Mouse (Mus musculus): ENCODE data around the gene Pard3. TPM values are rescaled to one million over a fixed set of nuclear protein-coding genes. Genes with fewer than 3 reads are reported as not detected.

Gene Pard3
- polyA plus RNA-seq, 1 experiment from 2014 or later: 16.5 TPM

- H3K27ac ChIP-seq (ENCODE audit: low read depth, low read length): no peak overlapping the region
- DNase-seq (ENCODE audit: low spot score): no peak
- H3K4me3 ChIP-seq (ENCODE audit: low read depth, low read length): no peak overlapping the region
- ATAC-seq: no peak
- peaks cover 7% of the 10 kb centered on the region for H3K4me1 ChIP-seq (ENCODE audit: control insufficient read depth, insufficient read depth, low read length)
- no peak overlapping the region for H3K9ac ChIP-seq (ENCODE audit: low read length)
- H3K27me3 ChIP-seq (replicated peaks; ENCODE audit: control insufficient read depth, insufficient read depth, low read length): no peaks in the 10 kb centered on the region
- no peaks in the 10 kb centered on the region for H3K9me3 ChIP-seq (replicated peaks; ENCODE audit: control insufficient read depth, low read length)
- H3K4me2 ChIP-seq (ENCODE audit: low read length): no peak overlapping the region
- no peaks in the 10 kb centered on the region for H3K36me3 ChIP-seq (ENCODE audit: control insufficient read depth, insufficient read depth, low read length)
- 8% methylated on average over 4 of the region's 4 CpGs for WGBS
Measured at GRCm38 (mm10) chr8:127207455-127207854, 143.8 kb downstream of the Pard3 start.

- Histone ChIP-seq H3K4me3 (ENCODE audit: low read depth, low read length) (no peak overlapping the region), H3K27me3 (replicated peaks; ENCODE audit: control insufficient read depth, insufficient read depth, low read length) (no peaks in the 10 kb centered on the region), H3K9ac (ENCODE audit: low read length) (no peak overlapping the region), H3K36me3 (ENCODE audit: control insufficient read depth, insufficient read depth, low read length) (no peaks in the 10 kb centered on the region), H3K9me3 (replicated peaks; ENCODE audit: control insufficient read depth, low read length) (no peaks in the 10 kb centered on the region), H3K27ac (ENCODE audit: low read depth, low read length) (no peak overlapping the region), H3K4me2 (ENCODE audit: low read length) (no peak overlapping the region), H3K4me1 (ENCODE audit: control insufficient read depth, insufficient read depth, low read length) (peaks cover 16% of the 10 kb centered on the region)
- DNase-seq (ENCODE audit: low spot score) (no peak), ATAC-seq (no peak)
- 91% methylated on average over 4 of the region's 4 CpGs for WGBS
Measured at GRCm38 (mm10) chr8:127210621-127211020, 146.9 kb downstream of the Pard3 start.

- H3K9me3 ChIP-seq (replicated peaks; ENCODE audit: control insufficient read depth, low read length): no peaks in the 10 kb centered on the region
- peaks cover 24% of the 10 kb centered on the region for H3K4me1 ChIP-seq (ENCODE audit: control insufficient read depth, insufficient read depth, low read length)
- no peak overlapping the region for H3K4me3 ChIP-seq (ENCODE audit: low read depth, low read length)
- ATAC-seq (0 out of 2 replicates have a peak, but pooled peaks have one; percentile 33), DNase-seq (ENCODE audit: low spot score) (no peak)
- no peaks in the 10 kb centered on the region for H3K27me3 ChIP-seq (replicated peaks; ENCODE audit: control insufficient read depth, insufficient read depth, low read length)
- H3K4me2 ChIP-seq (ENCODE audit: low read length): 0 out of 2 replicates have a peak overlapping the region, but pooled peaks have one; percentile 3
- no peaks in the 10 kb centered on the region for H3K36me3 ChIP-seq (ENCODE audit: control insufficient read depth, insufficient read depth, low read length)
- peak overlapping the region; percentile 55; the same call in 1 of the 2 replicates for H3K27ac ChIP-seq (ENCODE audit: low read depth, low read length)
- 20% methylated on average over 8 of the region's 8 CpGs for WGBS
- no peak overlapping the region for H3K9ac ChIP-seq (ENCODE audit: low read length)
Measured at GRCm38 (mm10) chr8:127214338-127214737, 150.6 kb downstream of the Pard3 start.

- no peak overlapping the region for H3K4me2 ChIP-seq (ENCODE audit: low read length)
- peaks cover 24% of the 10 kb centered on the region for H3K4me1 ChIP-seq (ENCODE audit: control insufficient read depth, insufficient read depth, low read length)
- no peaks in the 10 kb centered on the region for H3K9me3 ChIP-seq (replicated peaks; ENCODE audit: control insufficient read depth, low read length)
- no peak overlapping the region for H3K9ac ChIP-seq (ENCODE audit: low read length)
- peak overlapping the region; percentile 29; the same call in 1 of the 2 replicates for H3K27ac ChIP-seq (ENCODE audit: low read depth, low read length)
- ATAC-seq (peak; percentile 77), DNase-seq (ENCODE audit: low spot score) (peak; percentile 73)
- H3K27me3 ChIP-seq (replicated peaks; ENCODE audit: control insufficient read depth, insufficient read depth, low read length): no peaks in the 10 kb centered on the region
- 40% methylated on average over 4 of the region's 4 CpGs for WGBS
- no peak overlapping the region for H3K4me3 ChIP-seq (ENCODE audit: low read depth, low read length)
- H3K36me3 ChIP-seq (ENCODE audit: control insufficient read depth, insufficient read depth, low read length): no peaks in the 10 kb centered on the region
Measured at GRCm38 (mm10) chr8:127214748-127215433, 151.2 kb downstream of the Pard3 start.

GRCm38 (mm10) chr8:127220206-127220605, 156.5 kb downstream of the Pard3 start:
- no peaks in the 10 kb centered on the region for H3K9me3 ChIP-seq (replicated peaks; ENCODE audit: control insufficient read depth, low read length)
- no peak overlapping the region for H3K27ac ChIP-seq (ENCODE audit: low read depth, low read length)
- no peak for DNase-seq (ENCODE audit: low spot score)
- no peaks in the 10 kb centered on the region for H3K36me3 ChIP-seq (ENCODE audit: control insufficient read depth, insufficient read depth, low read length)
- no peak overlapping the region for H3K4me2 ChIP-seq (ENCODE audit: low read length)
- no peaks in the 10 kb centered on the region for H3K27me3 ChIP-seq (replicated peaks; ENCODE audit: control insufficient read depth, insufficient read depth, low read length)
- no peak overlapping the region for H3K4me3 ChIP-seq (ENCODE audit: low read depth, low read length)
- 23% methylated on average over 5 of the region's 5 CpGs for WGBS
- ATAC-seq: no peak
- H3K9ac ChIP-seq (ENCODE audit: low read length): no peak overlapping the region
- peaks cover 11% of the 10 kb centered on the region for H3K4me1 ChIP-seq (ENCODE audit: control insufficient read depth, insufficient read depth, low read length)

GRCm38 (mm10) chr8:127220615-127221014, 156.9 kb downstream of the Pard3 start:
- Histone ChIP-seq H3K4me1 (ENCODE audit: control insufficient read depth, insufficient read depth, low read length) (peaks cover 8% of the 10 kb centered on the region), H3K9ac (ENCODE audit: low read length) (no peak overlapping the region), H3K36me3 (ENCODE audit: control insufficient read depth, insufficient read depth, low read length) (no peaks in the 10 kb centered on the region), H3K9me3 (replicated peaks; ENCODE audit: control insufficient read depth, low read length) (no peaks in the 10 kb centered on the region), H3K27ac (ENCODE audit: low read depth, low read length) (no peak overlapping the region), H3K27me3 (replicated peaks; ENCODE audit: control insufficient read depth, insufficient read depth, low read length) (no peaks in the 10 kb centered on the region), H3K4me3 (ENCODE audit: low read depth, low read length) (no peak overlapping the region), H3K4me2 (ENCODE audit: low read length) (no peak overlapping the region)
- no peak for DNase-seq (ENCODE audit: low spot score)
- 67% methylated on average over 7 of the region's 7 CpGs for WGBS
- ATAC-seq: no peak

GRCm38 (mm10) chr8:127222361-127222760, 158.7 kb downstream of the Pard3 start:
- no peak for ATAC-seq
- Histone ChIP-seq H3K9me3 (replicated peaks; ENCODE audit: control insufficient read depth, low read length) (no peaks in the 10 kb centered on the region), H3K4me2 (ENCODE audit: low read length) (no peak overlapping the region), H3K36me3 (ENCODE audit: control insufficient read depth, insufficient read depth, low read length) (no peaks in the 10 kb centered on the region), H3K27ac (ENCODE audit: low read depth, low read length) (no peak overlapping the region), H3K27me3 (replicated peaks; ENCODE audit: control insufficient read depth, insufficient read depth, low read length) (no peaks in the 10 kb centered on the region), H3K9ac (ENCODE audit: low read length) (no peak overlapping the region), H3K4me1 (ENCODE audit: control insufficient read depth, insufficient read depth, low read length) (peaks cover 6% of the 10 kb centered on the region), H3K4me3 (ENCODE audit: low read depth, low read length) (no peak overlapping the region)
- 62% methylated on average over 3 of the region's 3 CpGs for WGBS
- DNase-seq (ENCODE audit: low spot score): no peak

- WGBS: 12% methylated on average over 1 of the region's 1 CpGs
- Histone ChIP-seq H3K4me1 (ENCODE audit: control insufficient read depth, insufficient read depth, low read length) (peaks cover 11% of the 10 kb centered on the region), H3K27ac (ENCODE audit: low read depth, low read length) (no peak overlapping the region), H3K4me2 (ENCODE audit: low read length) (no peak overlapping the region), H3K9ac (ENCODE audit: low read length) (no peak overlapping the region), H3K27me3 (replicated peaks; ENCODE audit: control insufficient read depth, insufficient read depth, low read length) (no peaks in the 10 kb centered on the region), H3K9me3 (replicated peaks; ENCODE audit: control insufficient read depth, low read length) (no peaks in the 10 kb centered on the region), H3K4me3 (ENCODE audit: low read depth, low read length) (no peak overlapping the region), H3K36me3 (ENCODE audit: control insufficient read depth, insufficient read depth, low read length) (no peaks in the 10 kb centered on the region)
- DNase-seq (ENCODE audit: low spot score) (peak; percentile 39), ATAC-seq (no peak)
Measured at GRCm38 (mm10) chr8:127226996-127227395, 163.3 kb downstream of the Pard3 start.

- 77% methylated on average over 4 of the region's 4 CpGs for WGBS
- Histone ChIP-seq H3K27ac (ENCODE audit: low read depth, low read length) (no peak overlapping the region), H3K36me3 (ENCODE audit: control insufficient read depth, insufficient read depth, low read length) (no peaks in the 10 kb centered on the region), H3K9me3 (replicated peaks; ENCODE audit: control insufficient read depth, low read length) (no peaks in the 10 kb centered on the region), H3K27me3 (replicated peaks; ENCODE audit: control insufficient read depth, insufficient read depth, low read length) (no peaks in the 10 kb centered on the region), H3K4me2 (ENCODE audit: low read length) (no peak overlapping the region), H3K4me3 (ENCODE audit: low read depth, low read length) (no peak overlapping the region), H3K9ac (ENCODE audit: low read length) (no peak overlapping the region), H3K4me1 (ENCODE audit: control insufficient read depth, insufficient read depth, low read length) (peaks cover 11% of the 10 kb centered on the region)
- peak; percentile 61 for DNase-seq (ENCODE audit: low spot score)
- ATAC-seq: peak; percentile 52; the same call in 1 of the 2 replicates
Measured at GRCm38 (mm10) chr8:127227407-127227806, 163.7 kb downstream of the Pard3 start.

All from forebrain, embryonic 14.5 days (tissue).